Mouse (Mus musculus) cerebellum, adult 11-12 months (tissue): Measurements from ENCODE around the gene Sf3a1.

ENCODE experiments used
- DNase-seq: peaks from one replicate; pipeline ENCODE4 v3.0.0; 2022

Sf3a1 gene

DNA sequence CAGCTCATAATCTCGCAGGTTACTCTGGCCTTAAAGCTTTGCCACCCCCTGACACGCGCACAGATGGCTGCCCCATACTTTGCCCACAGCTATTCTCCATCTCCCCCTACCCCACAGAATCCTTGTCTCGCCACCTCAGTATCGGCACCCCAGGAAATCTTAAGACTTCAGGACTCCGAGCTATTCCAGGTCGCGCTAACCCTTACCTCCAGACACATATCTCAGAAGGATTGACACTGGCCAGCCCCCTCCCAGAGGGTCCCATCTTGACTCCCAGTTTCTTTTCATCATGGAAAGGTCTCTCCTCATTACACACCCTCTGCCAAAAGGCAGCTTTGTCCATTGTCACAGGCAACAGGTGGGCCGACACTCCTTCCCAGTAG is 27.2 kb downstream of the Sf3a1 start:
- DNase-seq, result peak; percentile 44

DNA sequence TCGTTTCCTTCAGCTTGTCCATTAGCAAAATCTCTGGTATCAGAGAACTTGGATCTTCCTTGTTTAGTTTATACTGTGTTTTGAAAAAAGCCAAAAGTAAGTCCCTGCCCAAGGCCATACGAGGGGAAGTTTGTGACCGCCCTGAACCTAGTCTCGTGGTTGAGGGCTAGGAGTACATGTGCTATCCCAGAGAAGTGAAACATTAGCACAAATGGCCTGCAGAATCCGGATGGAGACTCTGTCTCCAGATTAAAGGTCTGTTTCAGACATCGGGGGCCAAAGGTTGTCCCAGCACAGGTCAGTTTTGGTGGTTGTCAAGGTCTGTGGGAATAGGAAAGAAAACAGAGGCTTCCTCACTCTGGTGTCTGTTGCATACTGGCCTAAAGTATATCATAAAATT is 29.0 kb downstream of the Sf3a1 start:
- DNase-seq, result no peak

GRCm38 (mm10) chr11:4190677-4191076 is 30.5 kb downstream of the Sf3a1 start:
- no peak for DNase-seq

DNA sequence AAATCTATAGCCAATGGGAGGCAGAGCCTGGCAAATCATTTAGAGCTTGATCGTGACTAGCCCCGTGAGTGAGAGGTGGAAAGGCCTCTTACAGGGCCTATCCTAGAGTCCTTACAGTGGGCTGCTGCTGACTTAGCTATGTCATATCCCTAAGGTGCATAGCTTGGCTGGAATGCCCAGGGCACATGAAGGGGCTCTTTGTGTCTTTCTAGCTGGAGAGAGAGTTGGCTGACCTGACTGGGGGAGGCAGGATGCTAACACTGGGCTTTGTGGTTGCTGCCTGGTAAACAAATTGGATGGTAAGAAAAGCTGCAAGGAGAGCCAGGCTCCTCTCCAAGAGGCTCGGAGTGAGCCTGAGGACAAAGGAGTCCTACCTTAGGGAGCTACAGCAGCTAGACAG is 32.6 kb downstream of the Sf3a1 start:
- no peak for DNase-seq

DNA sequence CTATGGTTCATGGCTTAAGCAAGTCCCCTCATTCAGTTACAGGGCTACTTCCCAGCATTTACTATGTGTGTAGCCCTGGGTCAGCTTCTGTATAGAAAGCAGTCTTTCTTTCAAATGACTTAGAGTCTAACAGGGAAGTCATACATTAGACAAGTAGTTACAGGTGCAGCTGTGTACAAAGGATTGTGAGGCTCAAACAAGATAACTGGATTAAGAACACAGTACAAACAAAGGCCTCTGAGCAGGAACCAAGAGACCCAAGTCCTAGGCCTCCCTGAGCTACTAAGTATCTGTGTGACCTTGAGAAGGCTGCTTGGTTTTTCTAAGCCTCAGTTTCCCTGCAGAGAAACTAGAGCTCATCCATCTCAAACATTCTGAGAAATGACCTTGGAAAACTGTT is 33.3 kb downstream of the Sf3a1 start:
- no peak for DNase-seq

DNA sequence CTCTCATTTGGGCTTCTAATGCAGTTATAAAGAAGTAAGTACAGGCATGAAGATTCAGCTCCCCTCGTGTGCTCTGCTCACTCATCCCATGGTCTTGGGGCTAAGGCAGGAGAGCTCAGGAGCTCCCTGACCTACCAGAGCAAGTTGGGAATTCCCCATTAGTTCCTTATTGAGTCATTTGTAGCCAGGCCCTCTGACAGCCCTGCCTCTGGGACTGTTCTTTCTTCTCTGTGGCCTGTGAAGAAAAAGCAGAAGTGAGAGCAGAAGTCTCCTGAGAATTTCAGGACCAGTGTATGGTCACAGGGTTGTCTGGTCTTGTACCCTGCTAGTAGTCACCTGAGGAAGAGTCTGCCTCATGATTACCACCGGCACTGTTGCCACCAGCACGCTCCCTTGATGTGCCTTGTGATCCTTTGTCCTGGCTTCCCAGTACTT is 35.5 kb downstream of the Sf3a1 start:
- no peak for DNase-seq

DNA sequence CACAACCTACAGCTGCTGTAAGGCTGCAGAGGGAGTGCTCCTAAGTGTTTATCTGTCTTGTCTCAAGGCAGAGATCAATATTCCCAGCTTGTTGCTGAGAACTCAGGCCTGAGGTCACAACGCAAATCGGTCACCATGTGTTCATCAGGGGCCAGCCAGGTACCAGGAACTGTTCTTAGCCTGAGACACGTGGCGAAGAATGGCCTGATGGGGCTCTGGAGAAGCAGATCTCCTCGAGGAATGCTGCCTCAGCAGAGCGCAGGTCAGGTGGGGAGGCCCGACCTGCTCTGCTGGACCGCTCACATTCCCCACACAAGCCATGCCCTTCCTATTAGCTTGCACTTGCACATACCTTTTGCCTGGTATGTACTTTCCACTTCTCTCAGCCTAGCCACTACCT is 36.5 kb downstream of the Sf3a1 start:
- DNase-seq, result no peak

DNA sequence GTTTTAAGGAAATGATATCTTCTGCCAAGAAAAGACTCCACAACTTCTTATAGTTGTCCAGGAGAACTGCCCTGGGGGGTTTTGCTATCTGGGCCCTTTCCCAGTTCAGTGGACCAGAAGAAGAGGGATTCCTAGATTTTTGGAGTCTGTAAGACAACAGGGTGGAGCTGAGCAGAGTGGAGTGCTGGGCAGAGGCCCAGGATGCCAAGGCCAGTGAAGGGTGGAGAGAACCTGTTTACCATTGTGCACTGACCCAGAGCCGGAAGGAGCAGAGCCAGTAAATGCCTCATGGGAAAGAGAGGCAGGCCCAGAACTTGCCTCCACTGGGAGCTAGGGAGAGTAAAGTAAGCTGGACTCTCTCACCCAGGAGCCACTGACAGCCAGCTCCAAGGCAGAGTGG is 37.5 kb downstream of the Sf3a1 start:
- DNase-seq, result no peak

- no peak for DNase-seq
Observed at GRCm38 (mm10) chr11:4201981-4202700, 42.0 kb downstream of the Sf3a1 start.

- no peak for DNase-seq
Observed at GRCm38 (mm10) chr11:4202995-4203704, 43.0 kb downstream of the Sf3a1 start.

DNA sequence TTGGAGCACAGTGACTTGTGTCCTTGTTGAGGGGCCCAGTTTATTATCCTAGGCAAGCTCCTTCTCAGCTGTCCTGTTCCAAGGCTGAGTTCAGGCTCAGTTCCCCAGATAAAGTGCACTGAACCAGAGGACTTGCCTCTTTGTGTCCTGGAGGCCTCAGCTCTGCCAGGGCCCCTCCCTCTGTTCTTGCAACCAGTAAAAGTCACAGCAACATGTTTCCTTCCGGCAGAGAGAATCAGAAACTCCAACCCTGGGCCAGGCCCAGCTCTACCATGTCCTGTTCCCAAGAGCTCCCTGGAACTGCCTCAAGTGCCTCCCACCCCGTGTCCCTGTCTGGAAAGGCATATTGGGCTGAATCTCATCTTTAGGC is 43.5 kb downstream of the Sf3a1 start:
- DNase-seq, result no peak

- DNase-seq, result no peak
Observed at GRCm38 (mm10) chr11:4205097-4205655, 45.0 kb downstream of the Sf3a1 start.

DNA sequence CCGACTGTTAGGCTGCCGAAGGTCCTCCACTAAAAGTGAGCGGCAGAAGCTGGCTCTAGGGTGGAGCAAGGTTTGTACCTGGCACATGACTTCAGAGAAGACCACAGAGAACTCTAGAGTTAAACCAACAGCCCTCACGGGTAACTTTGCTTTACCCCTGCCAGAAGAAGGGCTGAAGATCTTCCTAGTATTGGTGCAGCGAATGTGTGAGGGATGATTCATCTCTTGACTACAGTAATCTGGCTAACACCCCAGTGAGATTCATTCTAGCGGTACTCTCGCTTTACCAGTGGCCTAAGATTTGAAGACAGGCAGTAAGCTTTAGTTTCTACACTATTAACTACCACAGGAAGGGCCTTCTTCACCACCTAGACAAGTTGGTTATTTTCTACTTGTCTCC is 45.8 kb downstream of the Sf3a1 start:
- no peak for DNase-seq

DNA sequence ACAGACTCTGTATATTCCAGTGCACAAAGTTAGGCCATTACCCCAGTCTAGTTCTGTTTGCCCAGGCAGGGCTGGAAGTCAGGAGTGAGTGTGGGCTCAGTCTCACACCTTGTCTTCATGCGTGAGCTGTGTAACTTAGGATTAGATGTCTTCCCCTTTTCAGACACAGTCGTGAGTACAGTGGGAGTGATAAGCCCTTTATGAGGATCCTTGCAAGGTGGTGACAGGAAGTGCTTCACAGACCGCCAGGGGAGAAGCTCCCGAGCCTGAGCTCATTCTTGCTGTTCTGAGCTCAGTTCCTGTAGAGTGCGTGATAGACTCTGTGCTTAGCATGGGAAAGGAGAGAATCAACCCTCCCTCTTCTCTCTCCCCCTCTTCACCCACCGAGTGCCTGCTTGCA is 46.4 kb downstream of the Sf3a1 start:
- no peak for DNase-seq

GRCm38 (mm10) chr11:4207655-4208054 is 47.5 kb downstream of the Sf3a1 start:
- DNase-seq, result no peak

DNA sequence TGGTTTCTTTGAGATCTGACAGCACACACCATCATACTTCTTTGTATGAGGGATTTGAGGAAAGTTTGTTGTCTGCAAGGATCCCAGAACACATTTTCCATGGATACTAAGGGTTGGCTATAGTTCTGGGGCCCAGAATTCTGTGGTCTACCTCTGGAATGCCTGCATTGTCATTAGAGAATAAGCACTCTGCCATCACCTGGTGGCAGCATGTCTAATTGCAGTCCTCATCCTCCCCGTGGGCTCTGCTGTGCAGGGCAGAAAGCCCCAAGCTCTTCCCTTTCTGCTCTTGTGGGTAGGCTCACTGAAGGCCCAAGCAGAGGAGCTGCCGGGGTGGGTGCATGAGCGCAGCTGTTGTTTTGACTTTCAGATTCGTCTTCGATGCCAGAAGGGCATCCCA is 49.4 kb downstream of the Sf3a1 start:
- no peak for DNase-seq

DNA sequence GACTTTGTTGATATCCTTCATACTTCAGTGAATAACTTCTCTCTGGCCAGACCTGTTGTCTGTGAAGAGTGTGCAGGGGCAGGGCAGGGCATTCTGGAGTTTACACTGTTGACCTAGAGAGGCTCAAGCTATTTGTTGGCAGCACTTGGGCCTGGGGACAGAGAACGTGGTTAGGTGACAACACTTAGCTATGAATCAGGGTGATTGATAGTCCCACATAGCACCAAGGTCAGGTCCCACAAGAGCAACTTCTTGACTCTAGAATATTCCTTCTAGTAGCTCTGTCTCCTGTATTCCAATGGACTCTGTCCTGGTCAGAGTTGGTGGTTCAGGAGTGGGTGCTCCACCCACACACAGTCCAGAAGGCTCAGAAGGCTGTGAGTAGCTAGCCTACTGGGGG is 50.6 kb downstream of the Sf3a1 start:
- DNase-seq, result no peak

DNA sequence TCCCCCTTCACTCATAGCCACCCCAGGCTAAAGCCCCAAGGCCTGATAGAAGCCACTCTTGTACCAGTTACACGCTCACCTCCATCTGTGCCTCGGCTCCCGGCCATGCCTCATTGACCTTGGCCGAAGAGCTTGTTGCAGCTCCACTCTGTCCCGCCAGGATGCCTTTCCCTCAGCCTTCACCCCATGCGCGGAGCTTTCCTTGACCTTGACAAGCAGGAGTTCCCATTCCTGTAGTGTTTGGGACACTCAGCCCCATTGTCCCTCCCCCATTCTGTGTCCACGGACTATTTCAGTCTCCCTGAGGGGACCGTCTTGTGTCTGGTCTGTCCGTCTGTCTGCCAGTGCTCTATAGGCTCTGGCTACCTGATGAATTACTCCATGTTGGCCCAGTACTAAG is 53.0 kb downstream of the Sf3a1 start:
- no peak for DNase-seq

- DNase-seq, result no peak
Observed at GRCm38 (mm10) chr11:4214572-4214971, 54.4 kb downstream of the Sf3a1 start.

- DNase-seq, result no peak
Observed at GRCm38 (mm10) chr11:4215061-4215460, 54.9 kb downstream of the Sf3a1 start.

DNA sequence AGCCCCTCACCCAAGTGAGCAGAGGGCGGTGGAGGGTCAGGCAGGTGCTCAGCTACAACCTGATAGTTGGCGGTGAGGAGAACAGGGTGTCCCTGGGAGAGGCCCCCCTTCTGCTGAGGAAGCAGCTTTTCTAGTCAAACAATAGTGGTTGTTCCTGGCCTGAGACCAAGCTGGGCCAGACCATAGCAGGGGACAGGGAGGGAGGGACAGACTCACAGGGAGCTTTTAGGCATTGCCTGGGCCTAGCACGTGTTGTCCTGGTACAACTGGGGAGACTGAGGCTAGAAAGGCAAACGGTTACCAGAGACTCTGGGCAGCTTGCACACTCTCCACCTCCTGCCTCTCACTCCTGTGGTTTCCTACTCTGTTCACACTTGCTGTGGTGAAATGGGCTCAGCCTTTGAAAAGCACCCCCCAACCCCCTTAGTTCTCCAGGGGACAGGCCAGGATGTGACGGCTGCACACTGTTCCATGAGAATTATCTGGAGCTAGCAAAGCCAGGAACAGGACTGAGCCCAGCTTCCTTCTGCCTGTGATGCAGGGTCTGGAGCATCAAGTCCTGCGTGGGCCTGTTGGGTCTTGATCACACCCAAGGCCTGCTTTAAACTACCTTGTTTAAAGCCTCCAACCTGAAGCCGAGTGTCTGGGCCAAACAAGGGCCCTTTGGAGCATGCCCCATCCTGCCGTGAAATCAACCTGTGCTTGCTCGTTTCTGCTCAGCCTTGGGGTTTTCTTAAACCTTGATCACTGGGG is 56.3 kb downstream of the Sf3a1 start:
- DNase-seq, result no peak

- no peak for DNase-seq
Observed at GRCm38 (mm10) chr11:4217914-4218629, 57.9 kb downstream of the Sf3a1 start, which contains the start of gene Castor1. TSS of gene Castor1 (plus strand) at chr11:4218225.

DNA sequence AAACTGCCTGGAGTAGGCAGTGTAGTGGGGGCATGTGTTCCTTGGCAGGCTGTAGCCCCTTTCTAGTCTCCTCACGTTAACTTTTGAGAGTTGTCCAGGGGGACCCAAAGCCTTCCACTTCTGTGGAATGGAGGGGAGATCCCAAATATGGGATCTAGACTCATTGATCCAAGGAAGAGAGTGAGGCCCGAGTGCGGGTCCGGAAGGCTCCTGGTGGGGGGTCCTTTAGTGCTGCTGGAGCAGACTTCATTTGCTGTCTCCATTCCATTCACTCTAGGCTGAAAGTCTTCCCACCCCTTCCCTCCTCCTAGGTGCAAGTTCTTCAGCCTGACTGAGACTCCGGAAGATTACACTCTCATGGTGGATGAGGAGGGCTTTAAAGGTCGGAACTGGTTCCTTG is 58.5 kb downstream of the Sf3a1 start:
- DNase-seq, result no peak
